Mouse (Mus musculus) forebrain, postnatal 0 days (tissue): ENCODE results near the gene Cradd. TPM values are rescaled to one million over a fixed set of nuclear protein-coding genes. Genes with fewer than 3 reads are reported as not detected.

ENCODE experiments used
- ATAC-seq: fragments of 200-750 bp; cut with Nextera tagmentation; 2 replicates; pipeline ENCODE4 v1.8.0; 2017; ENCODE audit warnings: mild to moderate bottlenecking, moderate library complexity
- DNase-seq: peaks from one replicate; pipeline ENCODE4 v3.0.0-alpha.2; 2015
- H3K27ac ChIP-seq: fragments of 300-500 bp; sonication (generic); 2 replicates; pipeline ENCODE4 v1.5.1; 2014; ENCODE audit warnings: low read depth, mild to moderate bottlenecking, antibody characterized with exemption, low read length, moderate library complexity, mixed read lengths
- H3K27me3 ChIP-seq: fragments of 300-500 bp; sonication (generic); 2 replicates; pipeline ENCODE4 v1.6.1; 2014; ENCODE audit warnings: mild to moderate bottlenecking, low read length, mixed read lengths; ENCODE audit not compliant: insufficient read depth
- H3K36me3 ChIP-seq: fragments of 300-500 bp; sonication (generic); 2 replicates; pipeline ENCODE4 v1.6.1; 2014; ENCODE audit warnings: mild to moderate bottlenecking, moderate library complexity; ENCODE audit not compliant: insufficient read depth
- H3K4me1 ChIP-seq: fragments of 300-500 bp; sonication (generic); 2 replicates; pipeline ENCODE4 v1.6.1; 2014; ENCODE audit warnings: antibody characterized with exemption; ENCODE audit not compliant: insufficient read depth
- H3K4me2 ChIP-seq: fragments of 300-500 bp; sonication (generic); 2 replicates; pipeline ENCODE4 v1.6.1; 2014; ENCODE audit warnings: low read depth, mild to moderate bottlenecking, moderate library complexity
- H3K4me3 ChIP-seq: fragments of 300-500 bp; sonication (generic); 2 replicates; pipeline ENCODE4 v1.5.1; 2014; ENCODE audit warnings: low read depth, low read length, mixed read lengths
- H3K9ac ChIP-seq: fragments of 300-500 bp; sonication (generic); 2 replicates; pipeline ENCODE4 v1.6.1; 2014; ENCODE audit warnings: mild to moderate bottlenecking
- H3K9me3 ChIP-seq: fragments of 300-500 bp; sonication (generic); 2 replicates; pipeline ENCODE4 v1.6.1; 2016; ENCODE audit warnings: low read length
- CTCF ChIP-seq: sonication (generic); IDR thresholded peaks from 2 replicates; pipeline ENCODE4 v1.5.1; 2016; ENCODE audit warnings: antibody characterized with exemption, control low read depth, low read depth
- WGBS: fragments of 180-500 bp; shearing (Covaris S2); extraction: QIAGEN DNeasy Blood & Tissue Kit; methylation state at CpG from one replicate; pipeline ENCODE4 v1.1.7; 2014; 5-methylcytosine and 5-hydroxymethylcytosine counted together
- polyA plus RNA-seq: library from polyadenylated mRNA; unstranded; fragments of >200 nt; fragmentation: Nextera tagmentation; extraction: Ambion mirVana; gene quantifications from 2 replicates; pipeline ENCODE4 v1.2.1, GENCODE M21; 2015
- total RNA-seq: library from RNA; depleted of rRNA; stranded (reverse); fragments of >200 nt; gene quantifications from 2 replicates; pipeline ENCODE4 v1.2.3, GENCODE M21; 2014

Gene Cradd
- total and polyA plus RNA-seq, 2 experiments from 2014 or later = 8.3 to 10.3 TPM

DNA sequence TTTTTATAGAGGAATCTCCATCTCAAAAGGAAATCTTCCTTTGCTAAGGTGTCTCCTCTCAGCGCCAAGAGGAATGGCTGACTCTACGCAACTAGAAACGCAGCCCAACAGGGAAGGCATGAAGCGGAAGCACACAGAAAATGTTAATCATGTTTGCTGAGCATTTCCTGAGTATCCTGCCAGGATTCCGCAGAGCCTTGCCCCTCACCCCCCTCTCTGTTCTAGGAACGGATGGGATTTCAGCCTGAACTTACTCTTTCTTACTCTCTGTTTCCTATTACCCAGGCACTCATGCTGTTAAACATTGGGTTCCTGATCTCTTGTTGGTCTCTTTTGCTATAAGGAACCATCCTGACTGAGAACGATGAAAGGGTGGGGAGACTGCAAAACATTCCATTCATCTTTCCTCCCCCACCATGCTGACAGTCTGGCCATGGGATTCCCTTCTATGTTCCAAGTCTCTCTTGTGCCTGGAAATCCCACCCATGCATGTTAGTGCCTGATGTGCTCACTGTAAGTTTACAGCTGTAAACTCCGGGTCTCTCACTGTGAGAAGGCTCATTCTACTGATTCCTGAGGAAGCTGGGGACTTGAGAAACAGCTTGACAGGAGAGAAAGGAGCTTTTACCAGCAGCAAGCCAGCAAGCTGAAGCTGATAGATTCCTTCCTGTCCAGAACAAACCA, 161.1 kb downstream of the Cradd start:
- H3K4me2 ChIP-seq = no peak overlapping the region
- WGBS = 53% methylated on average over 8 of the region's 8 CpGs
- DNase-seq (no peak), ATAC-seq (no peak)
- no peaks in the 10 kb centered on the region for H3K4me1 ChIP-seq
- H3K9me3 ChIP-seq = no peaks in the 10 kb centered on the region
- TF ChIP-seq CTCF = no peak
- H3K27ac ChIP-seq = no peak overlapping the region
- no peak overlapping the region for H3K4me3 ChIP-seq
- no peaks in the 10 kb centered on the region for H3K36me3 ChIP-seq
- H3K27me3 ChIP-seq = no peaks in the 10 kb centered on the region
- H3K9ac ChIP-seq = no peak overlapping the region

- H3K27me3 ChIP-seq = no peaks in the 10 kb centered on the region
- no peak for TF ChIP-seq CTCF
- no peaks in the 10 kb centered on the region for H3K4me1 ChIP-seq
- H3K36me3 ChIP-seq = no peaks in the 10 kb centered on the region
- no peak overlapping the region for H3K4me2 ChIP-seq
- no peaks in the 10 kb centered on the region for H3K9me3 ChIP-seq
- ATAC-seq (no peak), DNase-seq (no peak)
- H3K9ac ChIP-seq = no peak overlapping the region
- WGBS = 74% methylated on average over 9 of the region's 9 CpGs
- H3K27ac ChIP-seq = no peak overlapping the region
- H3K4me3 ChIP-seq = no peak overlapping the region
These were observed 164.2 kb downstream of the Cradd start for GRCm38 (mm10) chr10:95159675-95160256.

- peak; percentile 33 for TF ChIP-seq CTCF
- ATAC-seq (no peak), DNase-seq (no peak)
- no peak overlapping the region for H3K4me3 ChIP-seq
- H3K36me3 ChIP-seq = no peaks in the 10 kb centered on the region
- H3K9ac ChIP-seq = no peak overlapping the region
- no peaks in the 10 kb centered on the region for H3K27me3 ChIP-seq
- H3K4me1 ChIP-seq = no peaks in the 10 kb centered on the region
- H3K4me2 ChIP-seq = no peak overlapping the region
- H3K27ac ChIP-seq = no peak overlapping the region
- WGBS = 93% methylated on average over 5 of the region's 7 CpGs
- H3K9me3 ChIP-seq = no peaks in the 10 kb centered on the region
These were observed 167.5 kb downstream of the Cradd start for GRCm38 (mm10) chr10:95156410-95156809.

DNA sequence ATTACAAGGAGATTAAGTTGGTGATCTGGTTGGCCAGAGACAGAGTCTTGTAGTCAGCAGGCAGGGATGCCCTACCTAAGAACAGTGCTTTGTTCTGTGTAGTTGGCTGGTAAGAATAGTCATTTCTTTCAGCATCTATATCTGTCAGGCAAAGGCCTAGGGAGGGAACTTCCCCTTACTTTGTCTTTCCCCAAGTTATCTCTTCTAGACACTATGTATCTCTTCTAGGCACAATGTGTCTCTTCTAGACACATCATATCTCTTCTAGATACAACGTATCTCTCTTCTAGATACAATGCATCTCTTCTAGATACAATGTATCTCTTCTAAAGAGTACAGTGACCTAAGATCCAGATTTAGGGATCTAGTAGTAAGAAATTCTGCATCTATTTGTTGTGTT, 169.3 kb downstream of the Cradd start:
- Histone ChIP-seq H3K9ac (no peak overlapping the region), H3K4me1 (no peaks in the 10 kb centered on the region), H3K4me3 (no peak overlapping the region), H3K9me3 (no peaks in the 10 kb centered on the region), H3K27me3 (no peaks in the 10 kb centered on the region), H3K36me3 (no peaks in the 10 kb centered on the region), H3K27ac (no peak overlapping the region), H3K4me2 (no peak overlapping the region)
- TF ChIP-seq CTCF = no peak
- DNase-seq (no peak), ATAC-seq (no peak)
- WGBS = 85% methylated on average over 1 of the region's 1 CpGs

DNA sequence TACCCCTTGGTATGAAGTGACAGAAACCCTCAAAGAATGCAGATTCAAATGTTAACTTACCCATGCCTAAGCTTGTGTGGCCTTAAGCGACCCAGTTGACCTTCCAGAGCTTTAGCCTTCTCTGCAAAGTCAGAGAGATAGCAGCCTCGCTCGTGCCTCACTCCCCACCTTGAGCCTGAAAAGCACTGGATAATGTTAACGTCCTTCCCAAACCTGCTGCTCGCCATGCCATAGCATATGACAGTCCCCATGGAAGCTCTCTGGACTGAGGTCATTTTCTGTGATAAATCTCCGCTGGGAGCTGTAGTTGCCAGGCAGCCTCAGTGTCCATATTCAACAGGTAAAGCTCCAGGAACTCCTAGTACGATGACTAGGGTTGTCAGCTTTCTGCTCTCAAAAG, 170.7 kb downstream of the Cradd start:
- 88% methylated on average over 7 of the region's 7 CpGs for WGBS
- ATAC-seq = no peak
- no peak overlapping the region for H3K4me2 ChIP-seq
- H3K27me3 ChIP-seq = no peaks in the 10 kb centered on the region
- H3K4me1 ChIP-seq = no peaks in the 10 kb centered on the region
- DNase-seq = no peak
- no peaks in the 10 kb centered on the region for H3K9me3 ChIP-seq
- H3K36me3 ChIP-seq = no peaks in the 10 kb centered on the region
- H3K27ac ChIP-seq = no peak overlapping the region
- H3K9ac ChIP-seq = no peak overlapping the region
- no peak for TF ChIP-seq CTCF
- no peak overlapping the region for H3K4me3 ChIP-seq

DNA sequence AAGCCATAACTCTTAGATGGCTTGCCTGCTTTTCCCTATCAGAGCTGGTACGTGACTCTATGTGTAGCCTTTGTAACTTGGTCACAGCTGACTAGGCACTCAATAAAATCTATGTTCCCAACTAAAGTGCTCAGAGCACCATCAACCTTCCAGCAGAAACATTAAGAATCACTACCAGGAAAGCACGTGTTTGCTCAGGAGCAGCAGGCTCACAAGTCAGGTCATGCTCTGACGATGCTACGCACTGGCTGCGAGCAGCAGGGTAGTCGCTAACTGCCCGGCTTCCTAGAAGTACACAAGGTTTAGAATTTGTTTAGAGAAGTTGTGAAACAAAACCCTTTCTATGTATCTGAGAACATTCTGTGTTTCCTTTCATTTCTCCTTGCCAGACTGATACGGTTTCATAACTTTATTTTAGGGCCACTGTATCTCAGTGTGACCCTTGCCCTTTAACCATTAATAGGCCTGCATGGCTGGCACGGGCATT, 171.4 kb downstream of the Cradd start:
- Histone ChIP-seq H3K4me2 (no peak overlapping the region), H3K36me3 (no peaks in the 10 kb centered on the region), H3K9me3 (no peaks in the 10 kb centered on the region), H3K4me3 (no peak overlapping the region), H3K27ac (no peak overlapping the region), H3K4me1 (no peaks in the 10 kb centered on the region), H3K27me3 (no peaks in the 10 kb centered on the region), H3K9ac (no peak overlapping the region)
- TF ChIP-seq CTCF = no peak
- WGBS = 91% methylated on average over 9 of the region's 9 CpGs
- ATAC-seq (no peak), DNase-seq (no peak)

DNA sequence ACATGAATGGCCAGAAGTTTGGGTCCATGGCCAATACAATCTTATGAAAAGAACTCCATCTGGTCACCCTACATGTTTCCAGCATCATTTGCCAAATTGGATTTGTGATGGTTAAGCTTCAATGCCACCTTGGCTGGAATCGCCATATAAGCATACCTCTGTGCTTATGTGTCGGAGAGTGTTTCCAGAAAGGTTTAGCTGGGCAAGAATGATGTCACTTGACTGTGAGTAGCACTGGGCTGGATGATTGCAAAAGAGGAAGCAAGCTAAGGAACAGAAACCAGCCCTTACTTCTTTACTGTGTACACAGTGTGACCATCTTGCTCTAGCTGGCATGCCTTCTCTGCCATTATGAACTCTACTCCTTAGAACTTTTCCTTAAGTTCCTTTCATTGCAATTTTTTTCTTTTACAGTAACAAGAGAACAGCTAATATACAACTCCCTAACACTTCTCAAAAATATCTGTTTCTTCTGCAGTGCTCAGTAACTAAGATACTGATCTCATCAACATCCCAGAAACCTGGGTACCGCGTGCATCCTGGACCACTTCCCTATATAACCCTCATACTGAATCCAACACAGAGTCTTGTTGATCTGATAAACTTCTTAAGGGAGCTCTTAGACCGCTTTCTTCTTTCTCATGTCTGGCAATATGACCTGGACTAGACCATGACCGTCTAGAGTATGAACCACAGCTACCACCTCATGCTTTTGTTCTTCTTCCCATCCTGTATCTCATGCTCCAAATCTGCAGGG, 172.7 kb downstream of the Cradd start:
- H3K4me1 ChIP-seq = peaks cover 7% of the 10 kb centered on the region; the same call in 1 of the 2 replicates

More for the DNA sequence above, 172.7 kb downstream of the Cradd start:
- Histone ChIP-seq H3K27ac (no peak overlapping the region), H3K9me3 (no peaks in the 10 kb centered on the region), H3K4me3 (no peak overlapping the region), H3K9ac (no peak overlapping the region), H3K36me3 (no peaks in the 10 kb centered on the region), H3K4me2 (no peak overlapping the region), H3K27me3 (no peaks in the 10 kb centered on the region)
- TF ChIP-seq CTCF = no peak
- WGBS = 82% methylated on average over 6 of the region's 6 CpGs
- DNase-seq = no peak
- no peak for ATAC-seq
